Mouse (Mus musculus): ENCODE data around the gene Atg101. TPM values are rescaled to one million over a fixed set of nuclear protein-coding genes. Genes with fewer than 3 reads are reported as not detected.
"Not testable (repeated sequence)": the region's sequence is repeated elsewhere in the genome, so short reads cannot be mapped to it uniquely, and the experiment has no call there.

The Atg101 gene
- polyA plus RNA-seq, 2 experiments from 2014 or later: 42.8 to 43.6 TPM

DNA sequence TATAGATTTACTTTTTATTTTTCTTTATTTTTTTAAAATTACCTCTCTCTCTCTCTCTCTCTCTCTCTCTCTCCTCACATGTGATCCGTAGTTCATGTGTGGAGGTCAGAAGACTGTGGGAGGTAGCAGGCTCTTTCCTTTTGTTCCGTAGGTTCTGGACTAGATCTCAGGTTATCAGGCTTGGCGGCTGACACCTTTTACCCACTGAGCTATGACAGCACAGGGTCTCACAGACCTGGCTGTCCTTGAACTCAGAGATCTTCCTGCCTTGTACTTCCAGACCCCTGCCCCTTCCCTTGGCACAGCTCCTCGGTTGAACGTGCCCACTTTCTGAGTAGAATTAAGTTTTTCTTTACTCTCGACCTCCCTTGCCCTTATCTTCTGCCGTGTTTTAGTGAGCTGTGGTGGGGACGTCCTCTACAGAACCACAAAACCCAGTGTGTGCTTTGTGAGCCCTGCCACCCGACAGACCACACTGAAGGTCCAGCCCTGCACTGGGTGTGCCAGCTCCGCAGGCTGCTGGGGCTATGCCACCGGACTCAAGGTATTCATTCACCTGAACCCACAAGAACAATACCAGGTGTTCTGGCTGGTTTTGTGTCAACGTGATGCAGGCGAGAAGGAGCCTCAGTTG lies 32.3 kb downstream of the Atg101 start:
- ATAC-seq: no peak

DNA sequence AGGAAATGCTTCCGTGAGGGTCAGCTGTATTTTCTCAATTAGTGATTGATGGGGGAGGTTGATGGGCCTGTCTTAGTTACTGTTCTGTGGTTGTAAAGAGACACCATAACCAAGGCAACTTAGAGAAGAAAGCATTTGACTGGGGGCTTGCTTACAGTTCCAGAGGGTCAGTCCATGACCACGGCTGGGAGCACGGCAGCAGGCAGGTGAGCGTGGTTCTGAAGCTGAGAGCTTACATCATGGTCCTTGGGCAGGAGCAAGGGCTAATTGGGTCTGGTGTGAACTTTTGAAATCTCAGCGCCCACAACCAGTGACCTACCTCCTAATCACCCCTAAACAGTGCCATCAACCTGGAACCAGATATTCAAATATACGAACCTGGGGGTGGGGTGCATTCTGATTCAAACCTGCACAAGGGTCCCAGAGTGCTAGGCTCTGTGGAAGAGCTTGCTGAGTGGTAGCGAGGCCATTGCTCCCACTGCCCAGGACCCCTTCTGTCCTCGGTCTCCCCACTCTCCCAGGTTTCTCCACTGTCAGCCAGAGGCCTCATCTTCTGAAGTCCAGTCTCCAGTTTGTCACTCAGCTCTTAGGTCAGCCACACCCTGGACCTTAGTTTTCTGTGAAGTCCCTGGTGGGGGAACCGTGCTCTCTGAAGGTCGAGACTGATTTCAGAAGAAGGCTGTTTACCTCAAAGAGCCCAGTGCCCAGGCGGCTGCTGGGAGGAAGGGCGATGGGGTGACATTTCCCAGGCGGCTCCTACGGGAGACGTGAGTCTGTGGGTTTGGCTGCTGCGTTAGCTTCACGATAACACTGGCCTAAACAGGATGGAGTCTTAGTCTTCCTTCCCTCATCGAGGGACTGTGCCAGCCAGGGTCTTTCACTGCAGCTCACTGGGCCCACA lies 33.1 kb downstream of the Atg101 start:
- no peak for ATAC-seq

- no peak for ATAC-seq
Measured at GRCm38 (mm10) chr15:101317814-101318500, 33.9 kb downstream of the Atg101 start.

GRCm38 (mm10) chr15:101318889-101319765 lies 35.1 kb downstream of the Atg101 start:
- no peak for ATAC-seq

DNA sequence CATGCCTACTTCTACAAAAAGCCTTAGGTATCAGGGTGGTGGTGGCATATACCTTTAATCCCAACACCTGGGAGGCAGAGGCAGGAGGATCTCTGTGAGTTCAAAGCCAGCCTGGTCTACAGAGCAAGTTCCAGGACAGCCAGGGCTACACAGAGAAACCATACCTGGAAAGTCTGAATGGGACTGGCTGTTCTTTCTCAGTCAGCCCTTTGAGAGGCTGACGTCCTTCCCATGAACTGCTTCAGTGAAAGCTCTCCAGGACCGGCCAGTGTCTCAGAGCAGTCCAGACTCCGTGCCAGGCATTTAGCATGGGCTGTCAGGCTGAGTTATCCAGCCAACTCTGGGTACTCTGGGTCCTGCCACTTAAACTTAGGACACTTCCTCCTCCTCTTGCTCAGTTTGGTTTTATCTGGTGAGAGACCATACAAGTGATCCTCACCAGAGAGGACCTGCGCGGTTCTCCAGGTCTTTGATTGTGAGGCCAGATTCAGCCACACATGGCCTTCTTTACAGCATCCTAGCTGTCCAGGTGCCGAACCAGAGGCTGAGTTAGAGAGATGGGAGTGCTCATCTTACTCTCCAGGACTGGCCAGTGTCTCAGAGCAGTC lies 36.0 kb downstream of the Atg101 start:
- no peak for ATAC-seq

- no peak for ATAC-seq
Measured at GRCm38 (mm10) chr15:101320618-101321041, 36.6 kb downstream of the Atg101 start.

GRCm38 (mm10) chr15:101321126-101321525 lies 37.1 kb downstream of the Atg101 start:
- no peak for ATAC-seq

DNA sequence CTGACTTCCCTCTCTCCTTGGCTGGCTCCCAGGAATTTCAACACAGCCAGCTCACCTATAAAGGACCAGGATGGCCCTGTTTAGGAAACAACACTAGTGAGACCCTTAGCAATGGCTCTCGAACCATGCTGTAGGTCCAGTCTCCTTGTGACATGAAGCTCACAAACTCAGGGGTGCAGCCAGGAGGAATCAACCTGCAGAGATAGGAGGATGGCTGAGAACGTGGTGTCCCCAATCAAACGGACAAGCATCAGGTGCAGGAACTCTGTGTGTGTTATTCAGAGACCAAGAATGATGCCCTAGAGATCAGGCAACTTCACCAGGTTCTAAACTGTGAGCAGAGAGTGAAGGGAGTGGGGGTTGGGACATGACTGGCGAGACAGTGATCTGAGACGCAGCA lies 38.0 kb downstream of the Atg101 start:
- ATAC-seq: no peak

DNA sequence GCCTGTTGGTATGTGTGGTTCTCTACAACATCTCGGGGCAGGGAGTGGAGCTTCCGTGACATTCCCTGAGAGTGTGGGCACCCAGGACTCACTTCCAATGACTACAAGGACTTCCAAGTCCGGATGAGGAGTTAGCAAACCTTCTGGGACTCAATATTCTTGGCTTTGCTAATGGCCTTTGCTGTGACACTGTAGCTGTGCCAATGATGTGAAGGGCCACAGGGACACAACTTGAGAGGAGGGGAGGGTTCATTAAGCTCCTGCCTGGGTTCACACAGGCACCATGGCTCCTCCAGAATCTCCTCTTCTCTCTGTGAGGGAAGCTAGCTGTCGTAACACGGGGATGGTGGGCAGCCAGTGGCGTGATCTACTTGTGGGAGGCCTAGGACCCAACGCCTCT lies 38.6 kb downstream of the Atg101 start:
- ATAC-seq: no peak

- ATAC-seq: no peak
Measured at GRCm38 (mm10) chr15:101323511-101323910, 39.4 kb downstream of the Atg101 start.

DNA sequence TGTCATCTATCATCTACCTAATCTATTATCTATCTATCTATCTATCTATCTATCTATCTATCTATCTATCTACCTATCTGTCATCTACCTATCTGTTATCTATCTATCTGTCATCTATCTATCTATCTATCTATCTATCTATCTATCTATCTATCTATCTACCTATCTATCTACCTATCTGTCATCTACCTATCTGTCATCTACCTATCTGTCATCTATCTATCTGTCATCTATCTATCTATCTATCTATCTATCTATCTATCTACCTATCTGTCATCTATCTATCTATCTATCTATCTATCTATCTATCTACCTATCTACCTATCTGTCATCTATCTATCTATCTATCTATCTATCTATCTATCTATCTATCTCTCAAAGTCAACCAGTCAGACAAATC lies 40.3 kb downstream of the Atg101 start:
- ATAC-seq: not testable (repeated sequence)

DNA sequence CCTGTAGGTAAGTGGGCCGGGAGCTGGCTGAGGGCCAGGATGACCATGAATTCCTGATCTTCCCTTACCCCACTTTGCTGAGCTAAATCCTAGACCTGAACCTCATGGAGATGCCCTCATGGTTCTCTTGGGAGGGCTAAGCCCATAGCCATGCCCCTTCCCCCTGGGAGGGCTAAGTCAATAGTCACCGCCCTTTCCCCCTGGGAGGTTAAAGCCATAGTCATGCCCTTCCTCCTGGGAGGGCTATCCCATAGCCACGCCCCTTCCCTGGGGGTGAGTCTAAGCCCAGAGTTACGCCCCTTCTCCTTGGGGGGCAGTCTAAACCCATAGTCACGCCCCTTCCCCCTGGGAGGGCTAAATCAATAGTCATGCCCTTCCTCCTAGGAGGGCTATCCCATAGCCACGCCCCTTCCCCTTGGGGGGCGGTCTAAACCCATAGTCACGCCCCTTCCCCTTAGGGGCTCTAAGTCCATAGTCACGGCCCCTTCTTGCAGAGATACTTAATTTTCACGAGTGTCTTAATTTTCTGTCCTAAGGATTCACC lies 42.0 kb downstream of the Atg101 start:
- no peak for ATAC-seq

- ATAC-seq: no peak
Measured at GRCm38 (mm10) chr15:101327282-101327681, 43.2 kb downstream of the Atg101 start.

DNA sequence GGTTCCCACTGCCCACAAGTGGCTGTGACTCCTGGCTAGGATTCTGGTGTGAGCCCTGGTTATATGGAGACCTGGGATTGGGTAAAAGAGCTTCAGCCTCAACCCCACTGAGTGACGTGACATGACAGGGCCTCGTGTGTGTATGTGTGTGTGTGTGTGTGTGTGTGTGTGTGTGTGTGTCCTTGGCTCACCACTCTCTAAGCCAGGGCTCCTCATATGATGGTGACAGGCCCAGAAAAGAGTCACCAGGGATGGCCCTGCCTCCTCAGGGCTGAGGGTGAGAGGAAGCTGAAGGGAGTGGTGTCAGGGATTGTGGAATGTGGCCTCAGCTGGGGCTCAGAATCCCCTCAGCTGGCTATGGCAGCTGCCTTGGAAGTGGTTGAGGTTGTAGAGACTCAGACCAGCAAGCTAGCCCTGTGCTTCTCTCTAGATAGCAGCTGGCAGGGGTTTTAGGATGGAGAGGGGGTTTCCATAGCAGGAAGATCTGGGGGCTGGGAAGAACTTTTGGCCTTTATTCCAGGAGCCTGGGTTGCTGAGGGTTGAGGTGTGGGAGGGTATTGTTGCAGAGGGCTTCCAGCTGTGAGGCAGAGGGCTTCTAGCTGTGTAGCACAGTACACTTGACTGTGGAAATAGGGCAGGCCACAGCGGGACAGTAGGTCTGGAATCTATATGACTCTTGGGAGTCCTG lies 44.9 kb downstream of the Atg101 start:
- no peak for ATAC-seq

- no peak for ATAC-seq
Measured at GRCm38 (mm10) chr15:101329564-101329892, 45.5 kb downstream of the Atg101 start.

DNA sequence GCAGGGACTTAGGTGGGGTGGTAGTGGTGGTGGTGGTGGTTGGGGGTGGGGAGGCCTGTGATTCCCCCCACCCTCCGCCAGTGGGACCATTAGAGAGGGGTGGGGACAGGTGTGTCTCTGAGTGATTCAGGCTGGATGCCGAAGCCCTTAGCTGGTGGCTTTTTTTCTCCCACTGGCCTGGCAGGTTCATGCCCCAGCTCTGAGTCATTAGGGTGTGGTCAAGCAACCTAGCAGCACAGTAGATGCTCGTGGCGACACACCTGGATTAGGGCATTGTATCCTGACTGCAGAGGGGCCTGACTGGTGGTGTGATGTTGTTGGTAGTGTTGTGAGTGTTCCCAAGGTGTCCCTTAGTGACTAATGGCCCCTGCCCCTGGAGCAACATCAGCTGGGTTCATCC lies 47.0 kb downstream of the Atg101 start:
- no peak for ATAC-seq

GRCm38 (mm10) chr15:101332370-101332769 lies 48.3 kb downstream of the Atg101 start:
- no peak for ATAC-seq

- ATAC-seq: no peak
Measured at GRCm38 (mm10) chr15:101333165-101333564, 49.1 kb downstream of the Atg101 start.

DNA sequence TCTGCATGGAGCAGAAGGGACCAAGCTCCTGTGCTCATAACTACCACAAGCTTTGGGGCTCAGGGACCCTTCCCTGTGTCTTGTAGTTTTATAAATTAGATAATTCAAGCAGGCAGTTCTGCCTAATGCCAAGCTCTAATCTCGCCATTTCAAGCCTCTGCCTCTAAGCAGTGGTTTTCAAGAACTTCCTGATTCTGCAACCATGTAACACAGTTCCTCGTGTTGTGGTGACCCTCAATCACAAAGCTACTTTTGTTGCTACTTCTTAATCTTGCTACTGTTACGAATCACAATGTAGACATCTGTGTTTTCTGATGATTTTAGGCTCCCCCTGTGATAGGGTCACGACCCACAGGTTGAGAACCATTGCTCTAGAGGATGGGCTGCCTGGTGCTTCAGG lies 49.6 kb downstream of the Atg101 start:
- no peak for ATAC-seq

DNA sequence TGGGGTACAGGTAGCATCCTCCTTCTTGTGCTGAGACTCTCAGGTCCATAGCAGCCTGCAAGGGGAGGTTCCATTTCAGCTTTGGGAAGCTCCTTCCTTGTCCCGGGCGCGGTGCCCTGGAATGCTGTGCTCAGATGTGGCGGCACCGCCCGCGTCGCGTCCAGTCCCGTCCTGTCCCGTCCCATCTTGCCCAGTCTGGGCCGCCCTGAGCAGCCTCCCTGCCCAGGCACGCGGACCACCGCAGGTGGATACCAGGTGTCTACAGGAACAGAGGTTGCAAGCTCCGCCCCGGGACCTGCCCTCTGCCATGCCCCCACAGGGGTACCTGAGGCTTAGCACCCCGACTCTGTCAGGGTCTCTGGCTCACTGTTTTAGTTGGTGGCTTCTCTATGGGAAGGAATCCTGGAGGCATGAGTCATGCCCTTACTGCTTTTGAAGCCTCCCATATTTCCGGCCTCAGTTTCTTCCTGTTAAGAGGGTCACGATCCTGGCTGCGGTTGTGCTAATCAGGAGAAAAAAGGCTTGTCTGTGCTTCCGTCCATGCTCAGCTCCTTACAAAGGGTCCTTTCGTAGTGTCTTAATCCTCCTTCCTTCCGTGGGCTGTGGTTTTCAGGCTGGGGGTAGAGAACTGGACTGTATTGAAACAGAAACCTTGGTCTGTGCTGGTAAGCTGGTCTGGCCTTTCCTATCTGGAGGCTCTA lies 52.6 kb downstream of the Atg101 start:
- ATAC-seq: no peak

GRCm38 (mm10) chr15:101338359-101338758 lies 54.3 kb downstream of the Atg101 start:
- no peak for ATAC-seq

Data from activated CD4-positive, CD25-positive, alpha-beta regulatory T cell, adult 4 months (primary cell).